Mouse (Mus musculus) testis, postnatal 10 days (tissue): Measurements from ENCODE around the gene Tex14.
"Not testable (repeated sequence)": the region's sequence is repeated elsewhere in the genome, so short reads cannot be mapped to it uniquely, and the experiment has no call there.

Experiments used
- DNase-seq: peaks from one replicate; pipeline ENCODE4 v3.0.0; 2021; ENCODE audit warnings: low spot score

The Tex14 gene

DNA sequence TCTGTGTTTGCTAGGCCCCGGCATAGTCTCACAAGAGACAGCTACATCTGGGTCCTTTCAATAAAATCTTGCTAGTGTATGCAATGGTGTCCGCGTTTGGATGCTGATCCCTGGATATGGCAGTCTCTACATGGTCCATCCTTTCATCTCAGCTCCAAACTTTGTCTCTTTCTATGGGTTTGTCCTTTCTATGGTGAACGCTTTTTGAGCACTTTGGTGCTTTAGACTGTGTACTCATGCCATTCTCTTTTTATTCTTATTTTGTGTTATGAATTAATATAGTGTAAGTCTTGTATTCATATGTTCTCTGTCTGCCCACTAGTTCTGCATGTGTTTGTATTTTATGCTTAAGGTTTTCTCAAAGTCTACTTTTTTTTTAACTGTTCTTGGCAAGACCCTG lies 67.2 kb downstream of the Tex14 start:
- not testable (repeated sequence) for DNase-seq

DNA sequence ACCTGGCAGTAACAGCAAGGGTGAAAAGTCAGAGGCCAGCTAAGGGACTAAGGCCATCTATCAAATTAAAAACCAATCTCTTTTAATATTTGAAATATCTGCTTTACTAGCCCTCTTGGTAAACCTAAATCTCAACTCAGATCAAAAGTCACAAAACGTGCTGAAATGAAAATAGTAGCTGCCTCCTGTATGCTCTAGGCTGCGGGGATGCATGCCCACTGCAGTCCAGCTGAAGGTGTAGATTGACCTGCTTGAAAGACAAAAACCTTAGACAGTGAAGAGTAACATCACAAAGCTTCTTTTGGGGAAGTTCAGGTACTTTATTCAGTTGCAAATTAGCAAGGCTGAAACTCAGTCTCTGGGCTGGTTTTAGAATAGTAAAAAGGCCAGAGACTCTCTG lies 74.3 kb downstream of the Tex14 start:
- DNase-seq = not testable (repeated sequence)

GRCm38 (mm10) chr11:87483796-87484326 lies 79.0 kb downstream of the Tex14 start:
- DNase-seq = no peak

GRCm38 (mm10) chr11:87488948-87489347 lies 84.1 kb downstream of the Tex14 start:
- no peak for DNase-seq

GRCm38 (mm10) chr11:87504690-87505214 lies 99.9 kb downstream of the Tex14 start:
- no peak for DNase-seq

DNA sequence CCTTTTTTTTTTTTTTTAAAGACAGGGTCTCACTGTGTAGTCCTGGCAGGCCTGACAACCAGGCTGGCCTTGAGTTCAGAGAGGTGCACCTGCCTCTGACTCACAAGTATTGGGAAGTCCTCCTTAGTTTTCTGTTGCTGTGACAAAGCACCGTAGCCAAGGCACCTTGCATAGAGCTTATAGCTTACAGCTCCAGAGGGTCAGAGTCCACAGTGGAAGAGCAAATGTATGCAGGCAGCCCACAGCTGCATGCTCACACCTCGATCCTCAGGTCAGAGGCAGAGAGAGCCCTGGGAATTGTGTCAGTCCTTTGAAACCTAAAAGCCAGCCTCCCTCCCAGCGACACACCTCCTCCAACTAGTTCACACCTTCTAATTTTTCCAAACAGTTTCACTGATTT lies 101.6 kb downstream of the Tex14 start:
- DNase-seq = no peak

DNA sequence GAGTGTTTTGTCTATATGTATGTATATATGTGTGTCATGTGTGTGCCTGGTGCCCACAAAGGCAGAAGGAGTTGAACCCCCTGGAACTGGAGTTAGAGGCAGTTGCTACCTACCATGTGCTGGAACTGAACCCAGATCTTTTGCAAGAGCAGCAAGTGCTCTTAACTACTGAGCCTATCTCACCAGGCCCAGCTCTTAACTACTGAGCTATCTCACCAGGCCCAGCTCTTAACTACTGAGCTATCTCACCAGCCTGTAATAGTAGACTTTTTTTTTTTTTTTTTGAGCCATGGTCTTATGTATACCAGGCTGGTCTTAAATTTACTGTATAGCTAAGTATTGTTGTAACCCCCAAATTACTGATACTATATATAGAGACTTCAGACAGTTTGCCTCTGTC lies 102.2 kb downstream of the Tex14 start:
- no peak for DNase-seq

GRCm38 (mm10) chr11:87519260-87519659 lies 114.4 kb downstream of the Tex14 start:
- no peak for DNase-seq

DNA sequence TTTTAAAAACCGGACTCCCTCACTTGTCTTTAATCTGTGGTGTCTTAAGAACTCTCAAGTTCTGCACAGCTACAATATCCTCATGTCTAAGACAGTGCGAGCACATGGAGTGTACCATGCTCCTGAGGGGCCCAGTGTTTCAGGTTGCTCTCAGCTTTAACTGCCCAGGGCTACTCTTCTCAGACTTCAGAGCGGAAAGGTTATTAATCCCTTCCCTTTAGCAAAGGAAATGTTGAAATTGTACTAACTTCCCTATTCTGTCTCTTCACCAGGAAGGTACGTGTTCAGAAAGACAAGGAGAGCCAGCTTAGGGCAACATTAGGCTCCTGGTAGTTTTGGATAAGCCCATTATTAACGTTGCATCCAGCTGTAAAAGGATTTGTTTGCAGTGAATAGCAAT lies 118.6 kb downstream of the Tex14 start:
- DNase-seq = no peak

- DNase-seq = no peak
Observed at GRCm38 (mm10) chr11:87523967-87524366, 119.1 kb downstream of the Tex14 start.

- DNase-seq = no peak
Observed at GRCm38 (mm10) chr11:87524780-87525179, 119.9 kb downstream of the Tex14 start.

DNA sequence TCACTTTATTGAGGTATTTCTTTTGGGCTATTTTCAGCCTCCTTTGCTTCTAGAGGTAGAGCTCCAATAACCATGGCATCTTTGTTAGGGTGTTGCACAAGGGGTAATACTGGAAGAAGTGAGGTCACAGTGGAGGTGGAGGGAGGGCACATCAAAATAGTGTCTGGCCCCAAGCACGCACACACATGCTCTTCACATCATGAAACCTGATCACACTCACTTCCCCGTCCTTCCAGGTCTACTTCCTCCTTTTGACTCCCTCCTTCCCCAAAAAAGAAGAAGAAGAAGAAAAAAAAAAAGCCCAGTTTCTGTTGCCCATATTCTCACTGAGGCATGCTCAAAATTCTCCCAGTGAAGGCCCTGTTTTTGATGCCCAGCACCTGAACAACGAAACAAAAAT lies 122.5 kb downstream of the Tex14 start:
- DNase-seq = no peak

- no peak for DNase-seq
Observed at GRCm38 (mm10) chr11:87527990-87528389, 123.1 kb downstream of the Tex14 start.

GRCm38 (mm10) chr11:87531695-87532094 lies 126.8 kb downstream of the Tex14 start:
- no peak for DNase-seq

DNA sequence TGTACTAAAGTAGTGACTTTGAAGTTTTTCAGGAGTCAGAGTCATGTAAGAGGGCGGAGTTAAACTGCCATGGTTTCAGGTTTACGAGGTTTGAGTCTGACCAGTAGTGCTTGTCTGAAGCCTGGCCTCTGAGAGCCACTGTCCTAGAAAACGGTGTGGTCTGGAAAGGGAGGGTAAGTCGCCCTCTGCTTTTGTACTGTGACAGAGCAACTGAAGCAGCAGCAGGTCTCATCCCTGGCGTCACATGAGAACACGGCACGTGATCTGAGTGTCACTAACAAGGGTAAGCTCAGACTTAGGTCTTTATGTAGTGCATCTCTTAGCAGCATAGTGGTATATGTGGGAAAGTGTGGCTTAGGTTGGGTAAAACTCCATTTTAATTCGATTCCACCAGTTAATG lies 137.4 kb downstream of the Tex14 start:
- DNase-seq = no peak

DNA sequence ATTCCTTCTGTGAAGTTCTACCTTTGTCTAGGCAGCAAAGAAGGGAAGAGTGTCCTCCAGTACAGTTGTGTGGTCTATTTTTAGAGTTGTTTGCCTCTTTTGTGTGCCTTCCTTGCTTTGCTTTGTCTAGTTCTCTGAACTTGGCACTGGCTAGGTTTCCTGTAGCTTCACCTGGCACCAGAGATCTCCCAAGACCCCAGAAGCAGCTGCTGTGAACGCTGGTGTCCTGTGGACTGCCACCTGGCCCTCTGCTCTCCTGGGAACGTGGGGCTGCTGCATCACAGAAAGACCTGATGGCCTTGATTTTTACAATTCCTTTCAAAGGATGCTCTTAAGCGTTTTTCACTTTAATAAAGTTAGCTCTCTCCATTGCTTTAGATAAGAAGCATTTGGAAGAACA lies 138.0 kb downstream of the Tex14 start:
- DNase-seq = no peak

GRCm38 (mm10) chr11:87553342-87553741 lies 148.5 kb downstream of the Tex14 start:
- DNase-seq = no peak

DNA sequence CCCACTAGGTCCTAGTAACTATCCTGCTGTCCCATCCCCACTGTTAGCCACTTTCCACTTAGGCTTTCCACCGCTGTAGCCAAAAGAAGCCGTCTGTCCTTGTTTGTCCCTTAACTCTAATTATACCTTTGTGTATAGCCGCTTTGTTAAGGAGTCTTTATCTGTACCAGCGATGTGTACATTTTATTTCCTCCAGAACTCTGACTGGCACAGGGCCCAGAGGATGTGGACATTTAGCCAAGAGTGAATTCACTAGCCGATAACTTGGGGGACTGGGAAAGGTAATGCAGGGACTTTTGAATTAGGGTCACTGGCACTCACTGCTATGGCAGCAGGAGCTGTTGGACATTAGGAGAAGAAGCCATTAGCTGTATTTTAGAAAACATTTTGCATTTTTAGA lies 149.5 kb downstream of the Tex14 start:
- DNase-seq = no peak

GRCm38 (mm10) chr11:87555106-87555703 lies 150.3 kb downstream of the Tex14 start:
- DNase-seq = no peak

DNA sequence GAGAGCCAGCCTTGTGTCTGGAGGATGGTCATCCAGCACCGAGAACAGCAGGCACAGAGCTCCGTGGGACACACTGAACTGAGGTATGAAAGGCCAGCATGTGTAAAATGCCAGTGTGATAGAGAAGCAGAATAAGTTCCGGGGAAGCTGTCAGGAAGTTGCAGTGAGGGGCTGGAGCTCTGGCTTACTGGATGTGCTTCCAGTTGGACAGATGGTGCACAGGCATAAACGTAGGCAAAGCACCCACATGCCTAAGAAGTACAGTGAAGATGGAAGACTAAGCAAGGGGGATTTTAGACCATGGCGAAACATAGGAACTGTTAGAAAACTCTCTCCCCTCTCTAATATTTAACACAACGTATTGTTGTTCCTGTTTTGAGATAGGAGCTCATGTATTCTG lies 156.3 kb downstream of the Tex14 start:
- DNase-seq = no peak

GRCm38 (mm10) chr11:87566501-87566900 lies 161.6 kb downstream of the Tex14 start, which contains the start of gene Gm11492:
TSS of gene Gm11492 (plus strand) at chr11:87566653.
- no peak for DNase-seq

DNA sequence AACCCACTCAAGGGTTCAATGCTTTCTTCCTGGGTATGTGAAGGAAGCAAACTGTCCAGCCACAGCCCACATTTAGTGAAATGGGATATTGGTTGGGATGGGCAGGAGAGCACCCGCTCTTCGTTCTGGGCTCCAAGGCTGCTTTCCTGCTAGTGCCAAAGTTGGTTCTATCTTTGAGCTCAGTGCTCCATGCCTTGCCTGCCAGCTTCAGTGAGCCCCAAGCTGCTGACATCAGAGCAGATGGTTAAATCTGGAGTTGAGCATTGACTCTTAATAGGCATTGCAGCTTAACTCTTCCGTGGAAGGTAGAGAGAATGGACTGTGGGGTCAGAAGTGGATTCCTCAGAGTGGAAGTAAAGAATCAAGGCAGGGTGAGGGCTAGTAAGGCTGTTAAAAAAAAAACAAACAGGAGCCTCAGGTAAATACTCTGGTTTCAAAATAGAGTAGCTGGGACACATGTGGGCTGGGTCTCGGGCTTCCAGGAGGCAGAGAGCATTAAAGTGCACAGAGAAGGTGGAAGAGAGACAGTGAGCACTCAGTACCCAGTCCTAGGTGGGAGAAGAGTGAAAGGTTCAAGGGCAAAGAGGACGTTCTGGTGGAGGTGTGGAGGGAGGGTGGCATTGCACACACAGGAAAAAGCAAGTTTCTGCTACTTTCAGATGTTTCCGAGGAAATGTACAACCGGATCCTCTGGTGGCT lies 163.5 kb downstream of the Tex14 start, which contains the start of gene Sept4:
Sept4 (plus strand) TSS at position 649 of the 699 bp plus-strand sequence.
- DNase-seq = no peak

GRCm38 (mm10) chr11:87570743-87571142 lies 165.9 kb downstream of the Tex14 start:
- no peak for DNase-seq
